Mouse (Mus musculus): ENCODE results near the gene Tex46. TPM values are rescaled to one million over a fixed set of nuclear protein-coding genes. Genes with fewer than 3 reads are reported as not detected.
A peak's percentile ranks its signal among the peaks of the same experiment; 100 is the strongest.

Gene Tex46
- polyA plus RNA-seq, 1 experiment from 2014 or later, result not detected

DNA sequence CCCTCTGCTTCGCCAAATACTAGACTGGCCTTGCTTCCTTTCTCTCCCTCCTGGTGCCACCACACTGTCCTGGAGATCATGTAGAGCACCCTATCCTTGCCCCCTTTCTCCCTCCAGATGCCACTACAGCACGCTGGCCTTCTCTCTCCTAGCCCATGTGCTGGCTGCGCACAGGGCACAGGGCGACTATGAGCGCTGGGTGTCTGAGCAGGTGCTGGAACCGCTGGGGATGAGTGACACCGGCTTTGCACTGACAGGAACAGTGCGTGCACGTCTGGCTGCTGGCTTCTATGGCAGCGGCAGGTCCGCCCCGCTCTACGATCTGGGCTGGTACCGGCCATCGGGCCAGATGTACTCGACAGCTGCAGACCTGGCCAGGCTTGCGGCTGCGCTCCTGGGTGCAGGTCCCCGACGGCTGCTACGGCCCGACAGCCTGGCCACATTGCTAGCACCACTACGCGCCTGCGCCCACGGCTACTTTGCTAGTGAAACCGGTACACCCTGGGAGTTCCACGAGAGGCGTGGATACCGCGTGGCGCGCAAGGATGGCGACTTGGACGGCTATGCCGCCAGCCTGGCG is 26.8 kb downstream of the Tex46 start:
- no peaks in the 10 kb centered on the region for H3K36me3 ChIP-seq
- peak overlapping the region; percentile 51 for H3K27ac ChIP-seq
- H3K4me1 ChIP-seq, result peaks cover 17% of the 10 kb centered on the region
- H3K9me3 ChIP-seq (replicated peaks), result no peaks in the 10 kb centered on the region
- H3K27me3 ChIP-seq (ENCODE audit: low read depth, poor library complexity, severe bottlenecking), result peaks cover 56% of the 10 kb centered on the region
- peak overlapping the region; percentile 61 for H3K4me3 ChIP-seq
- peak; percentile 51 for DNase-seq (ENCODE audit: low spot score)
- whole genome bisulfite sequencing, result 17% methylated on average over 37 of the region's 37 CpGs

DNA sequence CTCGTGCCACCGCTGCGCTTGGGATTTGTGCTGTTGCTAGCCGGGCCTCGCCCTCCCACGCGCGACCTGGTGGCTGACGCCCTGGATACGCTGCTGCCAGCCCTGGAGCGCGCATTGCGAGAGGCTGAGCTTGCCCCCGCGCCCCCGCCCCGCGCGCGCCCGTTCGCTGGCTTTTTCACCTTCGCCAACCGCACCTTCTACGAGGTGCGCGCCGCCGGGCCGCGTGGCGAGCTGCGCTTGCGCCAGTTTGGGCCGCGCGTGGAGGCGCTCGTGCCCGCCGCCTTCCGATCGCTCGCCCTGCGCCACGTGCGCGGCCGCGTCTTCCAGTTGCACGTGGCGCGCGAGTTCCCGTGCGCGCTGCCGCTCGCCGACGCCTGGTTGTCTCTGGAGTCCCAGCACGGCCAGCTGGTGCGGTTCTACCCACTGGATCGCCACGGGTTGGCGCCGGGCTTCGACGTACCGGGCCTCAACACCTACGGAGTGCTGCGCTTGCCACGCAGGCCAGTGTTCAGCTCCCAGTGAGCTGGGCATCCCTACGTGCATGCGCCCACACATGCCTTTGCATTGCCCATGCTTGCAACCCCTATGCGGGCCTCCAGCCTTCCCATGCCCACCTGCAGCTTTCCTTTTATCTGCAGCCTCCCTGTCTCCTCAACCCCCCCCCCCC is 27.5 kb downstream of the Tex46 start:
- H3K36me3 ChIP-seq, result no peaks in the 10 kb centered on the region
- peak overlapping the region; percentile 61 for H3K4me3 ChIP-seq
- H3K27ac ChIP-seq, result peak overlapping the region; percentile 51
- peaks cover 17% of the 10 kb centered on the region for H3K4me1 ChIP-seq
- WGBS, result 4% methylated on average over 76 of the region's 76 CpGs
- H3K9me3 ChIP-seq (replicated peaks), result no peaks in the 10 kb centered on the region
- peaks cover 56% of the 10 kb centered on the region for H3K27me3 ChIP-seq (ENCODE audit: low read depth, poor library complexity, severe bottlenecking)
- peak; percentile 63 for DNase-seq (ENCODE audit: low spot score)

DNA sequence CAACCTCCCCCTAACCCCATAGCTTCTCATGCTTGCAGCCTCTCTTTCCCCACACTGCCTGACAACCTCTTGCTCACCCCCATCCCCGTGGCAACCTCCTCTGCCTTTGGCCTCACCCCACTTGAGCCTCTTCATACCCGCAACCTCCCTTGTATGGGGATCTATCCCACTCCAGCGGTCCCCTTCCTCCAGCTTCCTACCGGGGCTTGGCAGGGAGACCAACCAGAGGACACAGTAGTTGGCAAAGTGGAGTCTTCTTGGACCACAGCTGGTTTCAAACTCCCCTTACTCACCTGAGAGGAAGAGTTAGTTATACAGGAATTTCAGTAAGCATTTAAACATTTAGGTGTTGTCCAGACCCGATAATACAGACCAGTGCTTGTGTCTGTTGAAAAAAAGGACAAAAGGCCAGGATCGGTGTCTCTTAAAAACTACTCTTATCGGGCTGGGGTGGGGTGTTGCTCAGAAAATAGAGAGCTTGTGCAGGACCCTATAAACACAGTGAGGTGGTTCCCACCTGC is 28.1 kb downstream of the Tex46 start:
- 49% methylated on average over 7 of the region's 7 CpGs for WGBS
- Histone ChIP-seq H3K36me3 (no peaks in the 10 kb centered on the region), H3K27ac (peak overlapping the region; percentile 51), H3K27me3 (ENCODE audit: low read depth, poor library complexity, severe bottlenecking) (peaks cover 56% of the 10 kb centered on the region), H3K4me3 (peak overlapping the region; percentile 61), H3K9me3 (replicated peaks) (no peaks in the 10 kb centered on the region), H3K4me1 (peaks cover 17% of the 10 kb centered on the region)
- DNase-seq (ENCODE audit: low spot score), result peak; percentile 36

GRCm38 (mm10) chr4:136638890-136639289 is 28.7 kb downstream of the Tex46 start:
- Histone ChIP-seq H3K27me3 (ENCODE audit: low read depth, poor library complexity, severe bottlenecking) (peaks cover 56% of the 10 kb centered on the region), H3K36me3 (no peaks in the 10 kb centered on the region), H3K4me1 (peaks cover 17% of the 10 kb centered on the region), H3K4me3 (no peak overlapping the region), H3K9me3 (replicated peaks) (no peaks in the 10 kb centered on the region), H3K27ac (no peak overlapping the region)
- DNase-seq (ENCODE audit: low spot score), result peak; percentile 39
- 14% methylated on average over 10 of the region's 10 CpGs for WGBS

DNA sequence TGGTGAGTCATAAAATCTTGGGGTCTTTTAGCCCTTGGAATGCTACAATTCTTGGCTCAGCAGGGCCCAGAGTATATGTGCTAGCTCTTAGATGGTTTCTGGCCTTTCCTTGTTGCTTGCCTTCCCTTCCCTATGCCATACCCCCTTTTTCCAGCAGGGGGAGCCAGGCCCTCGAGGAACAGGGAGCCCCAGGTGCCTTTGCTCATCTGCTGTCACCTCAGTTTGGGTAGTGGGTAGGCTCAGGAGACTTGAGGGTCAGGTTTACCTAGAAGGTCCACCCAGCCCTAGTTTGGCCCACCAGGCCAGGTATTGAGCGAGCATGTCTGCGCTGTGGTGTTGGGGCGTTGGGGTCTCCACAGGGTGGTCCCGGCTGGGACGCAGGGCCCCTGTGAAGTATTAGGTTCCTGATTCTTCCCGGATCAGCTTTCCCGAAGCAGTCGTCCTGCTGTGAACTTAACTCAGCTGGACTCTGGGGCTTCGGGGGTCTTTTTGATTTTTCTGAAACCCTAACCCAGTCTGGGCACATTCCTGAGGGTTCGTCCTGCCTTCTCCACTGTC is 38.8 kb downstream of the Tex46 start:
- H3K27me3 ChIP-seq (ENCODE audit: low read depth, poor library complexity, severe bottlenecking), result peaks cover 6% of the 10 kb centered on the region; the same call in 1 of the 2 replicates
- no peak overlapping the region for H3K27ac ChIP-seq
- no peak overlapping the region for H3K4me3 ChIP-seq
- H3K36me3 ChIP-seq, result 0 out of 2 replicates have a peak, but pooled peaks cover 5% of the 10 kb centered on the region
- peak; percentile 89 for DNase-seq (ENCODE audit: low spot score)
- H3K4me1 ChIP-seq, result peaks cover 12% of the 10 kb centered on the region
- H3K9me3 ChIP-seq (replicated peaks), result no peaks in the 10 kb centered on the region
- 19% methylated on average over 11 of the region's 11 CpGs for WGBS

DNA sequence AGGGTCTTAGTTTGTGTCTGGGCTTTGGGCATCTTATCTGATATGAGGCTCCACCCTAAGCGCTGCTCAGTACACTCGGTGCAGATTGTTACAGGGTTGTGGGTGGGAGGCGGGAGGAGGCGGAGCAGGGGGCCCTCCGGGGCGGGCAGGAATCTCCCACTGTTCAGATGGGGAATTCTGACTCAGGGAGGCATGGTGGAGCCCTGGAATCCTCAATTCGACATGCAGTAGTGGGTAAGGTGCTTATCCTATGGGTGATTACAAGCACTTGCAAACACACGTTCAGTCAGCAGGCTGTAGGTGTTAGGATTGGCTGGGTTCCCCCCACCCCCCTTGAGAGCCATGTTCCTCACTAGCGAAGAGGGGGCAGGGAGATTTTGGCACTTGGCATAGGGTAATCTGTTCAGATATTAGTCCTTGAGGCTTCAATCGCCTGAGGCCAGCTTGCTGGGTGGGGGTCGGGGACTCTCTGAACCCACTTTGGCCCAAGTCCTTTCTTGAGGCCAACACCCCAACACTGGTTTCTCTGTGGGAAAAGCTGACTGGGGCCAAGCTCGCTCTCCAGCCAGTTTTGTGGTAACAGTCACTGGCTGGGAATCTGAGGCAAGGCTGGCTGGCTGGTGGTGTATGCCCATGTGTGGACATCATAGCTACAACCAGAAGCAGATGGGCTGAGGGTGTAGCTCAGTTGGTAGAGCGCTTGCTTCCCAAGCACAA is 39.4 kb downstream of the Tex46 start:
- Histone ChIP-seq H3K4me3 (no peak overlapping the region), H3K4me1 (peaks cover 12% of the 10 kb centered on the region), H3K27me3 (ENCODE audit: low read depth, poor library complexity, severe bottlenecking) (peaks cover 6% of the 10 kb centered on the region; the same call in 1 of the 2 replicates), H3K27ac (no peak overlapping the region), H3K9me3 (replicated peaks) (no peaks in the 10 kb centered on the region), H3K36me3 (peaks cover 9% of the 10 kb centered on the region; the same call in 1 of the 2 replicates)
- WGBS, result 44% methylated on average over 13 of the region's 13 CpGs
- DNase-seq (ENCODE audit: low spot score), result no peak

DNA sequence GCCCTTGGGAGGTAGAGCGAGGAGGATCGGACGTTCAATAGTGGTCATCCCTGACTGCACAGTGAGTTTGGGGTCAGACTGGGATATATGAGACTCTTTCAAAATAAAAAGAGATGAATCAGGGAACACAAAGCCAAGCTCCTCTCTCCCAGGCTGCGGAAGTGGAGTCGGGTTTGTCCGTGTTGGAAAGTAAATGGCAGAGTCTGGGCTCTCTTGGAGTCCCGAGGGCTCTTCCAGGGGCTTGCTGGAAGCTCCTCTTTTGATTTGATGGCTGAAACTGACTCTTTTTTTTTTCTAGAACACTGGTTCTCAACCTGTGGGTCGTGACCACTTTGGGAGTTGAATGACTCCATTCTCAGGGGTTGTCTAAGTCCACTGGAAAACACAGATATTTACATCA is 40.0 kb downstream of the Tex46 start:
- H3K27ac ChIP-seq, result no peak overlapping the region
- WGBS, result 87% methylated on average over 8 of the region's 8 CpGs
- H3K4me1 ChIP-seq, result peaks cover 12% of the 10 kb centered on the region
- H3K36me3 ChIP-seq, result peaks cover 15% of the 10 kb centered on the region
- peaks cover 6% of the 10 kb centered on the region; the same call in 1 of the 2 replicates for H3K27me3 ChIP-seq (ENCODE audit: low read depth, poor library complexity, severe bottlenecking)
- DNase-seq (ENCODE audit: low spot score), result no peak
- H3K9me3 ChIP-seq (replicated peaks), result no peaks in the 10 kb centered on the region
- no peak overlapping the region for H3K4me3 ChIP-seq

DNA sequence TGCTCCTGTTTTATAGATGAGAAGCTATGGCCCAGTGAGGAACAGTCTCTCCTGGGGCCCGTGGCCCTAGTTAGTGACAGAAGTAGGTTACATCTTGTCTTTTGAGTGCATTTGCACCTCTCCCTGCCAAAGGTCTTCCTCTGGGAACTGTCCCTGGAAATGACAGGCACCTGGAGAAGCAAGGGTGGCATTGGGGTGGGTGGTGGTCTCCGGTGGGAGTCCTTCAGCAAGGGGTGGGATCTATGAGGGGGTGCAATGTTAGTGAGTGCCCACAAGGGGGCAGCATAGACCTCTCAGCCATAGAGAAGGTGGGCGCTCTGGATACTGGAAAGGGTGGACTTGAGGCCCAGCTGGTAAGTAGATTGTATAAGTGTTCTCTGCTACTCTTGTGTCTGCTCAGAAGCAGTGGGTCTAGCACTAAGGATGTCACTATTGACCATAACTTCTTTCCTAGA is 41.1 kb downstream of the Tex46 start:
- peak; percentile 73 for DNase-seq (ENCODE audit: low spot score)
- Histone ChIP-seq H3K9me3 (replicated peaks) (no peaks in the 10 kb centered on the region), H3K36me3 (peaks cover 27% of the 10 kb centered on the region), H3K27me3 (ENCODE audit: low read depth, poor library complexity, severe bottlenecking) (peaks cover 6% of the 10 kb centered on the region; the same call in 1 of the 2 replicates), H3K4me3 (no peak overlapping the region), H3K4me1 (peaks cover 12% of the 10 kb centered on the region), H3K27ac (no peak overlapping the region)
- 57% methylated on average over 3 of the region's 3 CpGs for WGBS

DNA sequence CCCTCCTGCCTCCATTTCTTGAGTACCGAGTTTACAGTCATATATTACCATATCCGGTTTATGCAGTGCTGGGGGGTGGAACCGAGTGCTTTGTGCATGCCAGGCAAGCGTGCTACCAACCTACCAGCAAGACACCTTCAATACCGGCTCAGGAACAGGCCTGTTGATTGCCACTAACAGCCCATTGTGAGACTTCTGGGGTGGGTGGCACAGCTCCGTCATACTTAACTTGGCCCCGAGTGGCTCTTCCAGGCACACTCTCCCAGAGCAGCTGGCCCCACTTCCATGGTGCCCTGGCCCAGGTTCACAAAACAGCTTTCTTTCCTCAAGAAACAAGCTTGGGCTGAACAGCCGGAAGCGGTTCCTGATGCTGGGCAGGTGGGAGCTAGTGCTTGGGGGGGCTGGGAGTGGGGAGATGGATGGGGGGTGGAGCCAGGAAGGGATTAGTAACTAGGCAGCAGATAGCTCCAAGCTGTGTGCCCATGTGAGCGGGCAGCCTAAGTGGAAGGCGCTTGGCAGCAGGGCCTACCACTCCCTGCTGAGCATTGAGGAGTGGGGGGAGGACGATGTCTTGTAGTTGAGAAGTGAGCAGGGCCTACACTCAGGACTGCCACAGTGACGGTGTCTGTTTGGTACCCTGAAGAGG is 41.8 kb downstream of the Tex46 start:
- Histone ChIP-seq H3K36me3 (peaks cover 33% of the 10 kb centered on the region), H3K4me1 (peaks cover 12% of the 10 kb centered on the region), H3K27me3 (ENCODE audit: low read depth, poor library complexity, severe bottlenecking) (peaks cover 6% of the 10 kb centered on the region; the same call in 1 of the 2 replicates), H3K9me3 (replicated peaks) (no peaks in the 10 kb centered on the region), H3K4me3 (no peak overlapping the region), H3K27ac (peak overlapping the region; percentile 11; the same call in 1 of the 2 replicates)
- WGBS, result 83% methylated on average over 13 of the region's 13 CpGs
- no peak for DNase-seq (ENCODE audit: low spot score)

DNA sequence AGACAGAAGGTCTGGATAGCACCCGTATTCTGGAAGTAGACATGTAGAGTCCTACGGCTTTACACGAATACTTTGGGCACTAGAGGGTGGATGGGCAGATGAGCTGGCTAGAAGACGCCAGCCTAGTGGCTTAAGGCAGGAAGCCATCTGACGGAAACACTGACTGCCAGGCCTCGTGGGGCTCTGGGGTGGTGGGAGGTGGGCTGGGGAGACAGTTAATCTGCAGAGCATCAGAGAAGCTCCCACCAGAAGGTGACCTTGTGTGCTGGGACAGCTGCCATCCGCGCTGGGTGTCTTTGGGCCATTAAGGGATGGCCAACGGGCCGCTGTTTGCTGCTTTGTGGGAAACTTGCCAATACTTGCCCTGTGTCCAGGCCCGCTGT is 42.3 kb downstream of the Tex46 start:
- Histone ChIP-seq H3K36me3 (peaks cover 38% of the 10 kb centered on the region), H3K27me3 (ENCODE audit: low read depth, poor library complexity, severe bottlenecking) (peaks cover 6% of the 10 kb centered on the region; the same call in 1 of the 2 replicates), H3K27ac (peak overlapping the region; percentile 11; the same call in 1 of the 2 replicates)

DNA sequence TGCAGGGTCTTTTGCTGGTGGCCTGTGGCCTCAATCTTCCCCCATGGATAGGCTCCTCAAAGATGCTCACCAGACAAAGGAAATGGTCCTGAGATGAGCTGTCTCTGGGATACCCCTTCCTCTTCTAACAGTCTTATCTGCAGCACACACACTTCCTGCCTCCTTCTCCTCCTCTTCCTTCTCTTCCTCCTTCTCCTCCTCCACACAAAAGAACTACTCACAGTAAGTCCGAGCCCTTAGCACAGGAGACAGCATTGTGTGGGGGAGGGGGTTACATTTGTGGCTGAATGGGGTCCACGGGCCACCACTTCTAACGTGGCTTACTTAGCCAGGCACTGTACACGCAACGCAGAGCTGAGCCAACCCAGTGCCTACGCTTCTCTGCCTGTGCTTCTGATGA is 42.8 kb downstream of the Tex46 start:
- H3K27ac ChIP-seq, result no peak overlapping the region
- H3K4me3 ChIP-seq, result no peak overlapping the region
- 79% methylated on average over 6 of the region's 6 CpGs for WGBS

More for the DNA sequence above, 42.3 kb downstream of the Tex46 start:
- 83% methylated on average over 11 of the region's 11 CpGs for WGBS
- H3K4me3 ChIP-seq, result no peak overlapping the region
- no peak for DNase-seq (ENCODE audit: low spot score)
- H3K4me1 ChIP-seq, result peaks cover 12% of the 10 kb centered on the region
- no peaks in the 10 kb centered on the region for H3K9me3 ChIP-seq (replicated peaks)

DNA sequence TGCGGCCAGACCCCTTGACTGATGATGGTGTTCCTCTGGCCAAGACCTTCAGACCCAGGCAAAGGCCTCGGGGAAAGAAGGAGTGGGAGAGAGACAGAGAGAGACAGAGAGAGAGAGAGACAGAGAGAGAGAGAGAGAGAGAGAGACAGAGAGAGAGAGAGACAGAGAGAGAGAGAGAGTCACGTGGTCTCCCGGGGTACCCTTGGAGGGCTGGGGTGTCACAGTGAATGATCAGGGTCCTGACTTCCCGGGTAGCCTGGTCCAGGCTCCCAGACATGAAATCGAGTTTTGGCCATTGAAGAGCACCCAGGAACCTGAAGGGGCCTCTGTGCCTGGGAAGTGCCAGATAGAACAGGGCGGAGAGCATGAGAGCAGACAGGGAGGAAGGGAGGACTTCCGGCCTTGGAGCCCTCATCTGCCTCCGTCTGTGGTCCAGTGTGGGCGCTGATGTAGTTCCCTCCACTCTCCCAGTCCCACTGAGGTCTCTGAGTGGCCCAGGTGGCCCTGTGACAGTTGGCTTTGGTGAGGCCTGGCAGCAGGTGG is 43.5 kb downstream of the Tex46 start:
- Histone ChIP-seq H3K4me3 (no peak overlapping the region), H3K4me1 (peaks cover 12% of the 10 kb centered on the region), H3K9me3 (replicated peaks) (no peaks in the 10 kb centered on the region), H3K27ac (no peak overlapping the region), H3K27me3 (ENCODE audit: low read depth, poor library complexity, severe bottlenecking) (peaks cover 6% of the 10 kb centered on the region; the same call in 1 of the 2 replicates), H3K36me3 (peaks cover 48% of the 10 kb centered on the region)
- DNase-seq (ENCODE audit: low spot score), result no peak
- 86% methylated on average over 10 of the region's 10 CpGs for WGBS

More for the DNA sequence above, 42.8 kb downstream of the Tex46 start:
- H3K4me1 ChIP-seq, result peaks cover 12% of the 10 kb centered on the region
- DNase-seq (ENCODE audit: low spot score), result no peak
- H3K36me3 ChIP-seq, result peaks cover 42% of the 10 kb centered on the region
- peaks cover 6% of the 10 kb centered on the region; the same call in 1 of the 2 replicates for H3K27me3 ChIP-seq (ENCODE audit: low read depth, poor library complexity, severe bottlenecking)
- H3K9me3 ChIP-seq (replicated peaks), result no peaks in the 10 kb centered on the region

Measured in limb, embryonic 10.5 days (tissue).